Mouse (Mus musculus) erythroblast, embryonic 14.5 days (primary cell): Measurements from ENCODE around the gene Sdccag8.

Experiments
- GATA1 ChIP-seq: IDR thresholded peaks from 2 replicates; pipeline ENCODE4 v1.6.1; 2012; ENCODE audit warnings: low read length, inconsistent platforms, mixed read lengths
- TAL1 ChIP-seq: IDR thresholded peaks from 3 replicates; pipeline ENCODE4 v1.6.1; 2012; ENCODE audit warnings: low read length, inconsistent platforms, mixed read lengths

DNA sequence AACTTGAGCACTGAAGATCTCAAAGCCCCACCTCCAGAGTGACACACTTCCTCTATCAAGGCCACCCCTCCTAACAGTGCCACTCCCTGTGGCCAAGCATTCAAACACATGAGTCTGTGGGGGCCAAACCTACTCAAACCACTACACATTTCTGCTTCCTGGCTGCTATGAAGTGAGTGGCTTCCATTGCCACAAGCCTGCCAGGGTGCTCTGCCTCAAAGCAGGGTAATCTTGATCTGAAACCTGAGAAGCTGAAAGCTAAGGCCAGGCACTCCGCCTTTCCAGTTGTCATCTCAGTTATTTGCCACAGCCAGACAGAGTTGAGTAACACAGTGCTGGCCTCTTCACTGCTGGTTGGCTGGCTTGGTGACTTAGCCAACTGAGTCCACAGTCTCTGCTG lies 194.3 kb downstream of the Sdccag8 start:
- TF ChIP-seq TAL1: no peak
- TF ChIP-seq GATA1: no peak
